8 mouse cellular contexts compared by ENCODE assay signal in the genomic region with DNA sequence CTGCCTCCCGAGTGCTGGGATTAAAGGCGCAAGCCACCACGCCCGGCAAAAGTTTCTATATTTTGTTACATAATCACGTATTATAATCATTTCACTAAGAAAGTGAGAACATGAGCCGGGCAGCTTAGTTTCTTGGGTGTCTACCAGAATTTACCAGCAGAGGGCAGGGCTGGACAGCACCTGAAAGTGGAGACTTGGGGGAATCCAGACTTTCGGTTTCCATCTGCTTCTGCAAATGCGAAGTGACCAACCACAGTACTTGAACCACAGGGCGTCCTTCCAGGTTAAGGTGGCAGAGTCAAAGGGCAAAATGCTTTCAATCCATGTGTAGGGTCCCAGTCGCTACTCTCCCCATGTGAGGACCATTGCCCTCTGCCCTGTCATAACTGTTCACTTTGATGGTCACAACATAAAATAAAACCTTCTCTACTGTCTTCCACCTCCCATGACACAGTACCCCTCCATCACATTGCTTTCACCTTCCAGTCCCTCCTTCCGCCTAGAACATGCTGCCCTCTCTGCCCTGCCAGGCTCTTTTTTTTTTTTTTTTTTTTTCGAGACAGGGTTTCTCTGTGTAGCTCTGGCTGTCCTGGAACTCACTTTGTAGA. TPM values are rescaled to one million over a fixed set of nuclear protein-coding genes. Genes with fewer than 3 reads are reported as not detected.
DNase-seq lines count a peak whose midpoint lies in the region; ATAC-seq lines count a peak whose summit lies in the region.

No protein-coding gene starts in this region.

- DNase-seq in cerebellum, postnatal 10 days, result peak; percentile 85 to 87
- DNase-seq in frontal cortex, postnatal 25 days (ENCODE audit: low spot score in 2 of 2), result peak; percentile 65 to 72
- DNase-seq in left cerebral cortex, adult 8-10 months (ENCODE audit: low spot score in 2 of 2), result peak; percentile 51 to 62
- DNase-seq in skeletal muscle tissue, adult 2 months (ENCODE audit: low read depth, low spot score), result peak; percentile 74
- peak; percentile 64 for DNase-seq in yolk sac, embryonic 10.5 days (ENCODE audit: low spot score)

- ATAC-seq in activated CD4-positive, CD25-positive, alpha-beta regulatory T cell, adult 4 months, result peak; percentile 90
- peak; percentile 96 for ATAC-seq in inflammation-experienced regulatory T-cells, adult 6 months
- peak; percentile 100 for ATAC-seq in megakaryocyte, adult 5-6 weeks (ENCODE audit: poor library complexity, severe bottlenecking)

RNA-seq across cellular contexts. Expression of gene Actr2, which starts 20.3 kb away (rescaled TPM):
- polyA plus RNA-seq in activated CD4-positive, CD25-positive, alpha-beta regulatory T cell, adult 4 months (2017; shearing (Covaris generic)), result 100 to 1,000 TPM; 465 to 556 TPM
- 100 to 1,000 TPM; 447 to 709 (median 528) TPM for polyA plus RNA-seq in inflammation-experienced regulatory T-cells, adult 6 months (2017; shearing (Covaris generic))
- total RNA-seq in left cerebral cortex, adult 8-10 months (2022), result 100 to 1,000 TPM; 276 to 291 (median 285) TPM
- 366 and 385 TPM in 2 replicates for total RNA-seq in megakaryocyte, adult 5-6 weeks (2015)
- total RNA-seq in megakaryocyte, adult 5-6 weeks (2017), result 356 and 454 TPM in 2 replicates

Comparison
In these comparisons a context has a peak if more than half of its experiments do, and no peak if none do; other contexts are left out.
1. Peak in every context shown above with its lines: DNase-seq and ATAC-seq.